Mouse (Mus musculus) liver, embryonic 12.5 days (tissue): ENCODE results near the gene Ifng. TPM values are rescaled to one million over a fixed set of nuclear protein-coding genes. Genes with fewer than 3 reads are reported as not detected.

Experiments used
- ATAC-seq: fragments of 200-750 bp; cut with Nextera tagmentation; 2 replicates; pipeline ENCODE4 v1.8.0; 2017; ENCODE audit warnings: moderate number of reproducible peaks, mild to moderate bottlenecking, moderate library complexity
- H3K27ac ChIP-seq: fragments of 300-500 bp; sonication (generic); 2 replicates; pipeline ENCODE4 v1.5.1; 2016; ENCODE audit warnings: mild to moderate bottlenecking
- H3K27me3 ChIP-seq: fragments of 300-500 bp; sonication (generic); replicated peaks from 2 replicates; pipeline ENCODE4 v1.6.1; 2016; ENCODE audit warnings: mild to moderate bottlenecking, moderate library complexity
- H3K36me3 ChIP-seq: fragments of 300-500 bp; sonication (generic); 2 replicates; pipeline ENCODE4 v1.6.1; 2016; ENCODE audit warnings: mild to moderate bottlenecking, moderate library complexity
- H3K4me1 ChIP-seq: fragments of 300-500 bp; sonication (generic); 2 replicates; pipeline ENCODE4 v1.6.1; 2016
- H3K4me2 ChIP-seq: fragments of 300-500 bp; sonication (generic); 2 replicates; pipeline ENCODE4 v1.6.1; 2016; ENCODE audit warnings: mild to moderate bottlenecking, moderate library complexity
- H3K4me3 ChIP-seq: fragments of 300-500 bp; sonication (generic); 2 replicates; pipeline ENCODE4 v1.5.1; 2016; ENCODE audit warnings: mild to moderate bottlenecking, moderate library complexity
- H3K9ac ChIP-seq: fragments of 300-500 bp; sonication (generic); 2 replicates; pipeline ENCODE4 v1.6.1; 2016; ENCODE audit warnings: mild to moderate bottlenecking, moderate library complexity
- H3K9me3 ChIP-seq: fragments of 300-500 bp; sonication (generic); replicated peaks from 2 replicates; pipeline ENCODE4 v1.6.1; 2016; ENCODE audit warnings: mild to moderate bottlenecking, moderate library complexity
- WGBS: fragments of 180-500 bp; shearing (Covaris S2); methylation state at CpG from one replicate; pipeline ENCODE4 v1.1.7; 2016; ENCODE audit not compliant: insufficient replicate concordance; 5-methylcytosine and 5-hydroxymethylcytosine counted together
- polyA plus RNA-seq: library from polyadenylated mRNA; unstranded; fragments of >200 nt; fragmentation: Nextera tagmentation; extraction: Ambion mirVana; gene quantifications from 2 replicates; pipeline ENCODE4 v1.2.1, GENCODE M21; 2016

Gene Ifng
- not detected in 2 replicates for polyA plus RNA-seq

DNA sequence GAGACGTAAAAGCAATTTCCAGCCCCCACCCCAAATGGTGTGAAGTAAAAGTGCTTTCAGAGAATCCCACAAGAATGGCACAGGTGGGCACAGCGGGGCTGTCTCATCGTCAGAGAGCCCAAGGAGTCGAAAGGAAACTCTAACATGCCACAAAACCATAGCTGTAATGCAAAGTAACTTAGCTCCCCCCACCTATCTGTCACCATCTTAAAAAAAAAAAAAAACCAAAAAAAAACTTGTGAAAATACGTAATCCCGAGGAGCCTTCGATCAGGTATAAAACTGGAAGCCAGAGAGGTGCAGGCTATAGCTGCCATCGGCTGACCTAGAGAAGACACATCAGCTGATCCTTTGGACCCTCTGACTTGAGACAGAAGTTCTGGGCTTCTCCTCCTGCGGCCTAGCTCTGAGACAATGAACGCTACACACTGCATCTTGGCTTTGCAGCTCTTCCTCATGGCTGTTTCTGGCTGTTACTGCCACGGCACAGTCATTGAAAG is at the start of gene Ifng:
Gene Ifng (plus strand): TSS at position 305 of the 499 bp plus-strand sequence.
- Histone ChIP-seq H3K36me3 (no peaks in the 10 kb centered on the region), H3K27me3 (no peaks in the 10 kb centered on the region), H3K4me2 (no peak within 1 kb of the TSS), H3K4me3 (no peak within 1 kb of the TSS), H3K9me3 (no peaks in the 10 kb centered on the region), H3K27ac (no peak within 1 kb of the TSS), H3K4me1 (no peaks in the 10 kb centered on the region), H3K9ac (no peak within 1 kb of the TSS)
- 75% methylated on average over 11 of the region's 11 CpGs for WGBS
- no peak for ATAC-seq

DNA sequence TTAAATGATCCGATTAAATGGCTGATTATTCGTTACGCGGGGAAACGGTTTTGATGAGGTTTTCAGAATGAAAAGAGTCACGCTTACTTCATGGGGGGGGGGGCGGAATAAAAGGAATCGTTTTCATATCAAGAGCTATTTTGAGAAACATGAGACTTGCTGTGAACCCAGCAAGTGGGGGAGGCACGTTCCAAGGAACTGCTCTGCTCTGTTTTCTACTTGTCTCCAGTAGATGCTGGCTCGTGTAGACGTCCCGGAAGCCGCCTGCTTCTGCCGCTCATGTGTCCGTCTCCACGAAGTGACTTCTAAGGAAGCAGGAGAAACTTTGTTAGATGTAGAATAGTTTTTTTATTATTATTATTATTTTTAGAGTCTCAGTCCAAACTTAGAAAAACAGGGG is 40.9 kb upstream of the Ifng start:
- no peak overlapping the region for H3K27ac ChIP-seq
- H3K4me1 ChIP-seq = no peaks in the 10 kb centered on the region
- H3K9me3 ChIP-seq = no peaks in the 10 kb centered on the region
- no peak for ATAC-seq
- no peaks in the 10 kb centered on the region for H3K36me3 ChIP-seq
- WGBS = 74% methylated on average over 16 of the region's 16 CpGs
- no peaks in the 10 kb centered on the region for H3K27me3 ChIP-seq
- no peak overlapping the region for H3K4me3 ChIP-seq
- H3K4me2 ChIP-seq = no peak overlapping the region
- H3K9ac ChIP-seq = no peak overlapping the region

DNA sequence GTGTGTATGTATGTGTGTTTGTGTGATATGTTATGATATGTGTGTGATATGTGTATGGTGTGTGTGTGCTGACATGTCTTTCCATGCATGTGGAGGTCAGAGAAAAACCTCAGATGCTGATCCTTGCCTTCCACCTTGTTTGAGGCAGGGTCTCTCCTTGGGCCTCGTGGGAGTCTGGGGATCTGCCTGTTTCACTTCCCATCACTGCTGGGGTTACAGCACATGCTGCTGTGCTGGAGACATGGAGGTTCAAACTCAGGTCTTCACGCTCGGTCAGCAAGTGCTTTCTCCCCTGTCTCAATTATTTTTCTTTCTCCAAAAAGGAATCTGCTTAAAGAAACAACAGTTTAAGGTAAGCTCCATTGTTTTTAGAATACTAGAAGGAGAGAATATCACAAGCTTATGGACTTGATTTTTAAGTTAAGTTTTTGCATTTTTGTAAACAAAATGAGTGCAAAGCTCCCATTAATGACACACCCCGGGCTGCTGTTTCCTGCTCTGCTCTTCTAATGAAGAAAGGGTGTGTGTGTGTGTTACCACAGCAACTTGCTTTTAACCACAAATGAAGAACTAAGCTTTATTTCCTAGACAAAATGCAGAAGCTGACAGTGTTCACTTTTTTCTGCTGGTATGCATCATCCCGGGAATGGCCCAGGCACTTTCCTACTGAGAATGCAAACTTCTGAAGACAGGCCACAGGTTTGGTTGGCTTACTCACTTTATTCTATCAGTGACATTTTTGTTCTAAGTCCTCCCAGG is 34.2 kb upstream of the Ifng start:
- ATAC-seq = no peak
- no peaks in the 10 kb centered on the region for H3K27me3 ChIP-seq
- H3K4me3 ChIP-seq = no peak overlapping the region
- no peaks in the 10 kb centered on the region for H3K36me3 ChIP-seq
- H3K4me2 ChIP-seq = no peak overlapping the region
- no peak overlapping the region for H3K9ac ChIP-seq
- no peaks in the 10 kb centered on the region for H3K4me1 ChIP-seq
- no peaks in the 10 kb centered on the region for H3K9me3 ChIP-seq
- no peak overlapping the region for H3K27ac ChIP-seq
- 33% methylated on average over 5 of the region's 5 CpGs for WGBS

DNA sequence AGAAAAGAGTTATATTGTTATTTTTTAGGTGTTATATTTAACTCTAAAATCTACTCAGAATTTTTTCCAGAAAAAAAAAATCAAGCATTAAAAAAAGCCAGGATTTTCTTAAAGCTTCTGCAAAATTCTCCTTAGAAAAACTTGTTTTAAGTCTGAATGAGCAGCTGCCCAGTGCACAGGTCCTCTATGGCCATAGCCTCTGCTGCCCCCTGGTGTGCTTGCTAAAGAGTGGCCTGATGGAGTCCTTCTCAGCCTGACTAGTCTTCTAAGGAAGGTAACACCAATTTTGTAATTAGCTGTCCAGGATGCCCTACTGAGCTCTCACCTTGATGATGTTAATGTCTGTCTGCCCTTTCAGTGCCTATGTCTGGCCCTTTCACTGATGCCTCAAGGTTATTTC is 29.5 kb upstream of the Ifng start:
- H3K36me3 ChIP-seq = no peaks in the 10 kb centered on the region
- H3K9ac ChIP-seq = no peak overlapping the region
- no peak overlapping the region for H3K4me2 ChIP-seq
- ATAC-seq = no peak
- no peaks in the 10 kb centered on the region for H3K4me1 ChIP-seq
- no peaks in the 10 kb centered on the region for H3K27me3 ChIP-seq
- no peak overlapping the region for H3K4me3 ChIP-seq
- no peak overlapping the region for H3K27ac ChIP-seq
- no peaks in the 10 kb centered on the region for H3K9me3 ChIP-seq

DNA sequence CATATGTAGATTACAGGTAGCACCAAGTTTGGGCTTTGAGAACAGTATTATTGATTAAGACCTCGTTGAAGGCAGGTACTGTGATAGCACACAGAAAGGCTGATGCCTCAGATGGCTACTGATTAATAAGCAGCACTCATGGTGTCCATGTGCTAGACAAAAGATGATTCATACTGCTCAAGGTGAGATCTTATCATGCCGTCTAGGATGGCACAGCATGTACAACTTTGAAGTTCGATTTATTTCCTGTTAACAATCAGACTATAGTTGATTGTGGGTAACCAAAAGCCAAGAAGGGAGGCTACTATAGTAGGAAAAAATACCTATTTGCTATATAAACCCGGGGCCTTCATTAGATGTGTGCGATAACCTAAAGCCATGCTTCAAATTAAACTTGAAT is 28.1 kb upstream of the Ifng start:
- H3K9ac ChIP-seq = no peak overlapping the region
- no peaks in the 10 kb centered on the region for H3K4me1 ChIP-seq
- WGBS = 65% methylated on average over 5 of the region's 5 CpGs
- H3K27me3 ChIP-seq = no peaks in the 10 kb centered on the region
- H3K36me3 ChIP-seq = no peaks in the 10 kb centered on the region
- no peak overlapping the region for H3K4me2 ChIP-seq
- no peak overlapping the region for H3K4me3 ChIP-seq
- H3K27ac ChIP-seq = no peak overlapping the region
- no peaks in the 10 kb centered on the region for H3K9me3 ChIP-seq
- no peak for ATAC-seq

DNA sequence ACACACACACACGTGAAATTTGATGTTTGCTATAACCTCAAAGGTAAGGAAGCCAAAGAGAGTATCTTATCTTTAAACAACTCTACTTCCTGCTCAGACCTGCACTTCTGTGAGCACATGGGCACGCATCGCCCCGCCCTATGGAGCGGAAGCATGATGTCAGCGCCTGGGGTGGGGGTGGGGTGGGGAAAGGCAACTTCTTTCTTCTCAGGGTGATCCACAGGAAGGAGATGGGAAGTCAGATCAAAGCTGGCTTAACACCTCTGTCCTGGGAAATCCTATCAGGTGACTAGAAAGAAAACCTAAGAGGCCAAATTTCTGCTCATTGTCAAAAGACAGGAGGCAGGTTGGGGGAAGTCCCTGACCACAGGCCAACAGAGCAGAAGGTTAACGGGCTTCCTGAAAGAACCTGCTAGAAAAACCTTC is 21.8 kb upstream of the Ifng start:
- no peak for ATAC-seq
- H3K27ac ChIP-seq = no peak overlapping the region
- H3K27me3 ChIP-seq = no peaks in the 10 kb centered on the region
- H3K4me1 ChIP-seq = no peaks in the 10 kb centered on the region
- 29% methylated on average over 7 of the region's 7 CpGs for WGBS
- H3K9ac ChIP-seq = no peak overlapping the region
- no peak overlapping the region for H3K4me3 ChIP-seq
- H3K4me2 ChIP-seq = no peak overlapping the region
- H3K9me3 ChIP-seq = no peaks in the 10 kb centered on the region
- no peaks in the 10 kb centered on the region for H3K36me3 ChIP-seq

DNA sequence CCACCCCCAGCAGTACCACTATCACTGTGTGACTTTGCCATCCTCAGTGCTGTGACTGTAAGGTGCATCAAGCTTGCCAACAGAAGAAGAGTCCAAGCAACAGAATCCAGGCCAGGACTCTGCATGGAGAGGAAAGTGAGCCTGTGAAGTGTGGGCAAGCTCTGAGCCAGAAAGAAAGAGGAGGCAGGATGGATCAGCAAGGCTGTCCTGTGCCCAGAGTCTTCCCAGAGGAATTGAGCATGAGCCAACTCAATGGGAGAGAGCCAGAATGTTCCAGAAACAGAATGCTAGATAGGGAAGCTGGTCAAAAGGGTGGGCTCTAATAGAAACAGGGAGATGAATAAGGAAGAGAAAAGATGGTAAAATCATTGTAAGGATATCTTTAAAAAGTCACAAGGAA is 19.9 kb upstream of the Ifng start:
- no peaks in the 10 kb centered on the region for H3K4me1 ChIP-seq
- no peak for ATAC-seq
- H3K27me3 ChIP-seq = no peaks in the 10 kb centered on the region
- H3K9ac ChIP-seq = no peak overlapping the region
- no peak overlapping the region for H3K4me3 ChIP-seq
- no peak overlapping the region for H3K4me2 ChIP-seq
- H3K27ac ChIP-seq = no peak overlapping the region
- H3K9me3 ChIP-seq = no peaks in the 10 kb centered on the region
- no peaks in the 10 kb centered on the region for H3K36me3 ChIP-seq

DNA sequence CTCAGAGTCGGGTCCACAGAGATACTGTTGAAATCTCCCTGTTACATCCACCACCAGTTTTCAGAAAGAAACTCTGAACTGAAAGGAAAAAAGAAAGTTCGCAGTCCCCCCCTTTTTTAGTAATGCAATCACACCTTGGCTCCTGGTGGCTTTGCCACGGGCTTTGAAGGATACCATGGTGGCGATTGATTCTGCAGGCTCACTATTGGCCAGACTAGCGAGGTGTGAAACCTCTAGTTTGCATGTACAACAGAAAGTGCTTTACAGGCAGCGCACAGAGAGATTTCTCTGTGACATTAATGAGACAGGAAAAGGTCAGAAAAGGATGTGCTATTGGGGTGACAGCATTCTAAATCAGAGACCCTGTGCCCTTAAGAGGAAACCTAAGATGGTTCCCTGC is 5.3 kb upstream of the Ifng start:
- H3K27ac ChIP-seq = no peak overlapping the region
- no peaks in the 10 kb centered on the region for H3K27me3 ChIP-seq
- H3K4me3 ChIP-seq = no peak overlapping the region
- no peaks in the 10 kb centered on the region for H3K4me1 ChIP-seq
- no peak overlapping the region for H3K4me2 ChIP-seq
- H3K36me3 ChIP-seq = no peaks in the 10 kb centered on the region
- 73% methylated on average over 6 of the region's 6 CpGs for WGBS
- no peak overlapping the region for H3K9ac ChIP-seq
- H3K9me3 ChIP-seq = no peaks in the 10 kb centered on the region
- ATAC-seq = no peak

DNA sequence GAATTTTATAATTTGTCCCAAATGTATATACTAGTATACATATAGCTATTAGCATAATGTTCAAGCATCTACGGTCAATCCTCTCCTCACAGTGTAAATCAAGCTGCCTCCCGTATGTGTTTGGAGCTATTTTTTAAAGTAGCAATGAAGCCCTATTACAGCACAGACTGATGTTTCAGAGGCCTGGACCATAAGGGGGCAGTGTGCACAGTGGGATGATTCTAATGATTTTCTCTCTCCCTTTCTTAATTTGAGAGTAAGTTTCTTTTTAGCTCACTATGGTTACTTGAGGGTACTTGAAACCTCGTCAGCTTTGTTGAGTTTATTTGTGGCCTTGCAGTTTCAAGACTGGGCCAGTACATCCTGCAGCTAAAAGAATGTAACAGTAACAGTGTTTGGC is 1.1 kb downstream of the Ifng start:
- WGBS = 66% methylated on average over 3 of the region's 3 CpGs

DNA sequence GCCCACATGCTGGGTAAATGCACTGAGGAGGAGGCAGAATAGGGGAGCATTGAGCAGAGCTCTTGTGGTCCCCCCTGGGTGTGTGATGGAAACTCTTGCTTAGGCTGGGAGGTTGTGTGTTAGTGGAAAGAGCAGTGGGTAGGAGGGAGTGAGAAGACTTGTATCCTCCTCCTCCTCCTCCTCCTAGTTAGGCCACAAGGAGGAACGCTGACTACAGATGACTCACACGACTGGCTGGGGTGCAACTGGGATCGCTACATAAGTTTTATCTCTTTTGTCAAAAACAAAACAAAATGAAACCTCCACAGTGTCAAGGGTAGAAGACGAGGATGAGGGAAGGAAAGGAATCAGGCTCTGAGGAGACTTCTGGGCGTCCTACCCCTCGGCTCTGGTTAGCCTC is 2.2 kb downstream of the Ifng start:
- no peak overlapping the region for H3K4me2 ChIP-seq
- H3K27ac ChIP-seq = no peak overlapping the region
- H3K36me3 ChIP-seq = no peaks in the 10 kb centered on the region
- no peak overlapping the region for H3K4me3 ChIP-seq
- 69% methylated on average over 6 of the region's 6 CpGs for WGBS
- H3K9ac ChIP-seq = no peak overlapping the region
- ATAC-seq = no peak
- no peaks in the 10 kb centered on the region for H3K9me3 ChIP-seq
- H3K27me3 ChIP-seq = no peaks in the 10 kb centered on the region
- H3K4me1 ChIP-seq = no peaks in the 10 kb centered on the region

More for the DNA sequence above, 1.1 kb downstream of the Ifng start:
- H3K4me3 ChIP-seq = no peak overlapping the region
- H3K9me3 ChIP-seq = no peaks in the 10 kb centered on the region
- no peak overlapping the region for H3K27ac ChIP-seq
- no peaks in the 10 kb centered on the region for H3K27me3 ChIP-seq
- no peaks in the 10 kb centered on the region for H3K36me3 ChIP-seq
- no peak overlapping the region for H3K4me2 ChIP-seq
- no peak overlapping the region for H3K9ac ChIP-seq
- ATAC-seq = no peak
- H3K4me1 ChIP-seq = no peaks in the 10 kb centered on the region

DNA sequence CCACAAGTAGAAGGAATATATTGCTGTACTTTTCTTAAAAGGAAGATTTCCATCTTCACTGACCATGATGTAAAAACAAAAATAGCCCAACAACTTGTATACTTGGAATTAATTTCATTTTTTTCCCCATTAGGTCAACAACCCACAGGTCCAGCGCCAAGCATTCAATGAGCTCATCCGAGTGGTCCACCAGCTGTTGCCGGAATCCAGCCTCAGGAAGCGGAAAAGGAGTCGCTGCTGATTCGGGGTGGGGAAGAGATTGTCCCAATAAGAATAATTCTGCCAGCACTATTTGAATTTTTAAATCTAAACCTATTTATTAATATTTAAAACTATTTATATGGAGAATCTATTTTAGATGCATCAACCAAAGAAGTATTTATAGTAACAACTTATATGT is 4.2 kb downstream of the Ifng start:
- no peaks in the 10 kb centered on the region for H3K27me3 ChIP-seq
- H3K36me3 ChIP-seq = no peaks in the 10 kb centered on the region
- no peak overlapping the region for H3K9ac ChIP-seq
- H3K4me2 ChIP-seq = no peak overlapping the region
- H3K27ac ChIP-seq = no peak overlapping the region
- WGBS = 77% methylated on average over 6 of the region's 6 CpGs
- H3K4me1 ChIP-seq = no peaks in the 10 kb centered on the region
- no peak for ATAC-seq
- no peaks in the 10 kb centered on the region for H3K9me3 ChIP-seq
- H3K4me3 ChIP-seq = no peak overlapping the region

DNA sequence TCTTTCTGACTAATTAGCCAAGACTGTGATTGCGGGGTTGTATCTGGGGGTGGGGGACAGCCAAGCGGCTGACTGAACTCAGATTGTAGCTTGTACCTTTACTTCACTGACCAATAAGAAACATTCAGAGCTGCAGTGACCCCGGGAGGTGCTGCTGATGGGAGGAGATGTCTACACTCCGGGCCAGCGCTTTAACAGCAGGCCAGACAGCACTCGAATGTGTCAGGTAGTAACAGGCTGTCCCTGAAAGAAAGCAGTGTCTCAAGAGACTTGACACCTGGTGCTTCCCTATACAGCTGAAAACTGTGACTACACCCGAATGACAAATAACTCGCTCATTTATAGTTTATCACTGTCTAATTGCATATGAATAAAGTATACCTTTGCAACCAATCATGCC is 4.7 kb downstream of the Ifng start:
- H3K4me3 ChIP-seq = no peak overlapping the region
- 64% methylated on average over 8 of the region's 8 CpGs for WGBS

DNA sequence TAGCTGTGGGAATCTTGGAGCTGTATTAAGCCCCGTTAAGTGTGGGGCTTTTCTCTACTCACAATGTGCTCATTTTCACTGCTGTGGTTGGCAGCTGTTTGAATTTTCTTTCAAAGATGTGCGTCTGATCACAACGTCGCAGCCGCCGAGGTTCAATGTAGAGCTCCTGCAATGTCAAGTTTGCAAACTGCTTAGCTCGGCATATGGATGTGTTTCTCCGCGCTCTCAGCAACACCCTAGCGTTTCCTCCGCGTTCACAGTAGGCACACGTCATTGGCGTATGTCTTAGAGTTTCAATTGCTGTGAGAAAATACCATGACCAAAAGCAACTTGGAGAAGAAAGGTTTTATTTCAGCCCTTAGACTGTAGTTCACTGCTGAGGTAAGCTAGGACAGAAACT is 5.1 kb downstream of the Ifng start:
- WGBS = 78% methylated on average over 14 of the region's 14 CpGs

More for the DNA sequence above, 4.7 kb downstream of the Ifng start:
- Histone ChIP-seq H3K27ac (no peak overlapping the region), H3K4me1 (no peaks in the 10 kb centered on the region), H3K27me3 (no peaks in the 10 kb centered on the region), H3K9me3 (no peaks in the 10 kb centered on the region), H3K4me2 (no peak overlapping the region), H3K36me3 (no peaks in the 10 kb centered on the region), H3K9ac (no peak overlapping the region)
- no peak for ATAC-seq

More for the DNA sequence above, 5.1 kb downstream of the Ifng start:
- no peak overlapping the region for H3K9ac ChIP-seq
- no peaks in the 10 kb centered on the region for H3K27me3 ChIP-seq
- ATAC-seq = no peak
- H3K27ac ChIP-seq = no peak overlapping the region
- no peak overlapping the region for H3K4me2 ChIP-seq
- H3K36me3 ChIP-seq = no peaks in the 10 kb centered on the region
- H3K4me1 ChIP-seq = no peaks in the 10 kb centered on the region
- H3K4me3 ChIP-seq = no peak overlapping the region
- H3K9me3 ChIP-seq = no peaks in the 10 kb centered on the region
